Mouse (Mus musculus): ENCODE results near the gene Orm2. TPM values are rescaled to one million over a fixed set of nuclear protein-coding genes. Genes with fewer than 3 reads are reported as not detected.
"Not testable (repeated sequence)": the region's sequence is repeated elsewhere in the genome, so short reads cannot be mapped to it uniquely, and the experiment has no call there.

The Orm2 gene
- polyA plus RNA-seq (2016; fragmentation: Nextera tagmentation; extraction: Ambion mirVana): not detected in 2 replicates

DNA sequence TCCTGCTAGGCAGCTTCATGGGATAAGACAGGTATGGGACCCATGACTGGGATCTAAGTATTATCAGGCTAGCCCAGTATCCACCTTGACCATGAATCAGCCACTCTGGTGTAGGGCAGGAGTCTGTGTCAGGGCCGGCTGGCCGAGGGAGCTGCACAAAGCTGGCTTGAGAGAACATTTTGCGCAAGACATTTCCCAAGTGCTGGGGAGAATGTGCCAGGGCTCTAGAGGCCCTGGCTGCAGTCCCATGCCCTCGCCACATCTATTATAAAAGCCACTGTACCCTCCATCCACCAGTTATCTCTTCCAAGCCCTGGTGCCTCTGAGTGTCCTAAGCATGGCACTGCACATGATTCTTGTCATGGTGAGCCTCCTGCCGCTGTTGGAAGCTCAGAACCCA, at the start of gene Orm2:
TSS of gene Orm2 (plus strand) at position 300 of the 400 bp plus-strand sequence.
- Histone ChIP-seq H3K27ac (no peak within 1 kb of the TSS), H3K4me2 (replicated peaks) (no peak within 1 kb of the TSS), H3K36me3 (no peaks in the 10 kb centered on the region), H3K4me1 (no peaks in the 10 kb centered on the region), H3K4me3 (no peak within 1 kb of the TSS), H3K9ac (no peak within 1 kb of the TSS), H3K9me3 (no peaks in the 10 kb centered on the region), H3K27me3 (no peaks in the 10 kb centered on the region)
- ATAC-seq (ENCODE audit: insufficient number of reproducible peaks, insufficient read depth, low FRiP score, low TSS enrichment): no peak
- WGBS: 93% methylated on average over 5 of the region's 5 CpGs

- ATAC-seq (ENCODE audit: insufficient number of reproducible peaks, insufficient read depth, low FRiP score, low TSS enrichment): no peak
- no peak overlapping the region for H3K27ac ChIP-seq
- no peaks in the 10 kb centered on the region for H3K9me3 ChIP-seq
- no peak overlapping the region for H3K4me3 ChIP-seq
- H3K36me3 ChIP-seq: peaks cover 62% of the 10 kb centered on the region
- H3K4me2 ChIP-seq (replicated peaks): no peak overlapping the region
- H3K9ac ChIP-seq: no peak overlapping the region
- no peaks in the 10 kb centered on the region for H3K4me1 ChIP-seq
- 75% methylated on average over 5 of the region's 5 CpGs for WGBS
- H3K27me3 ChIP-seq: no peaks in the 10 kb centered on the region
Measured at GRCm38 (mm10) chr4:63314063-63314462, 48.2 kb upstream of the Orm2 start.

DNA sequence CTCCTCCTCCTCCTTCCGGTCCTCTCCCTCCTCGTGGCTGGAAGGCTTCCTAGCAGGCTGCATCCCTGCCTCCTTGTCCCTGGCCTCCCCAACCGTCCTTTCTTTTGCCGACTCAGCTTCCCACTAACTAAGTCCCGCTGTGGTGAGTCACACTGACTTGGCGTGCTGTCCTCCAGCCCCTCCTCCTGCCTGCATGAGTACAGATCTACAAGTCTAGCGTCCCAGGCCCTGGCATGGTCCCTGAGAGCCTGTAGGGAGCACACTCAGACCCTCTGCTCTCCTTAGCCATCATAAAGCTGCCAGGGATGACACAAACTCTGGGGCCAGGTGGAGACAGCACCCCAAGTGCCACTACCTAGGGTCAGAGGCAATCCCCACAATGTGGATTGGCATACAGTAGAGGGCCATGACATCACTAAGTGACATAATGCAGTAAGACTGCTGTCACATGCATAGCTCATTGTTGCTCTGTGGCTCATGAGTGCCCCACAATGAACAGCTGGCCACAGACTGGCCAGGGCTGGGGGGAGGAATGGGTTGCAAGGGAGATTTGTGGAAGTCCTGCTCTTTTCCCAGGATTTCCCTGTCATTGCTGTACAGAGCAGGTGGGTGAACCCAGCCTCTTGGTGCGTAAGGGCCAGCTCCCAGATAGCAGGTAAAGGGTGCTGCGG, 46.0 kb upstream of the Orm2 start:
- H3K4me1 ChIP-seq: no peaks in the 10 kb centered on the region
- H3K4me2 ChIP-seq (replicated peaks): no peak overlapping the region
- no peaks in the 10 kb centered on the region for H3K9me3 ChIP-seq
- H3K27ac ChIP-seq: no peak overlapping the region
- no peak for ATAC-seq (ENCODE audit: insufficient number of reproducible peaks, insufficient read depth, low FRiP score, low TSS enrichment)
- H3K36me3 ChIP-seq: peaks cover 55% of the 10 kb centered on the region
- no peak overlapping the region for H3K4me3 ChIP-seq
- H3K9ac ChIP-seq: no peak overlapping the region
- WGBS: 72% methylated on average over 9 of the region's 9 CpGs
- no peaks in the 10 kb centered on the region for H3K27me3 ChIP-seq

DNA sequence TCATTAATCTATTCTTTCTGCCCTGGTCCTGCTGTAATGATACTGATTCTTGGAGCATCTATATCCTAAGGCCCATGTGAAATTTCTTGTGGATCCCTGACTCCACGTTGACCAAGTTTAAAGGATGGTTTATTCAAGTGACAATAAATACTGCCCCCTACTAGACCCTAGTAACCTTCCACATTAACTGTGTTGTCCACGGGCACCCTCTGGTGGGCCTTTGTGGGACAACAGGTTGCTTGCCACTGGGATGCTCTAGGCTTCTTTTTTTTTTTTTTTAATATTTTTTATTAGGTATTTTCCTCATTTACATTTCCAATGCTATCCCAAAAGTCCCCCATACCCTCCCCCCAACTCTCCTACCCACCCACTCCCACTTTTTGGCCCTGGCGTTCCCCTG, 42.7 kb upstream of the Orm2 start:
- H3K9ac ChIP-seq; H3K4me3 ChIP-seq; H3K27ac ChIP-seq; H3K27me3 ChIP-seq; H3K9me3 ChIP-seq; H3K4me2 ChIP-seq (replicated peaks); ATAC-seq (ENCODE audit: insufficient number of reproducible peaks, insufficient read depth, low FRiP score, low TSS enrichment); H3K4me1 ChIP-seq: not testable (repeated sequence)
- 25% methylated on average over 3 of the region's 3 CpGs for WGBS
- H3K36me3 ChIP-seq: peaks cover 71% of the 10 kb centered on the region

GRCm38 (mm10) chr4:63323275-63323815, 38.9 kb upstream of the Orm2 start:
- Histone ChIP-seq H3K36me3 (peaks cover 72% of the 10 kb centered on the region), H3K4me3 (no peak overlapping the region)

DNA sequence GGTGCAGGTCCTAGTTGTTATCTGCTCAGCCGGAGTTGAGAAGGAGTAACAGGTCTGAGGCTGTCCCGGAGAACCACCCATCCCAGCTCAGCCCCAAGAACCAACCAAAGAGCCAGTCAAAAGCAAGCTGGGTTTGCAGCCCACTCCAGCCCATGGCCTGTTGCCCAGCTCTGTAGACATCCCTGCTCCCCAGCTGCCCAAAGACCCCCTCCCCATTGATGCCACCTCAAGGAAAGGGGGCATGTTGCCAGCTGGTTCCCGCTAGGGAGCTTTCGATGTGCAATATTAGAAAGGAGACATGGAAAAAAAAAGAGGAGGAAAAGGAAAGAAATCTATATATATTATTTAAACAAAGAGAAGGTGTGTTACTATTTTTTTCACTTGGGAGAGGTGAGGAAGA, 28.8 kb upstream of the Orm2 start:
- no peak overlapping the region for H3K4me3 ChIP-seq
- peaks cover 36% of the 10 kb centered on the region for H3K36me3 ChIP-seq
- H3K4me1 ChIP-seq: no peaks in the 10 kb centered on the region
- H3K9ac ChIP-seq: no peak overlapping the region
- no peak for ATAC-seq (ENCODE audit: insufficient number of reproducible peaks, insufficient read depth, low FRiP score, low TSS enrichment)
- H3K27me3 ChIP-seq: no peaks in the 10 kb centered on the region
- H3K9me3 ChIP-seq: no peaks in the 10 kb centered on the region
- no peak overlapping the region for H3K4me2 ChIP-seq (replicated peaks)
- WGBS: 91% methylated on average over 4 of the region's 4 CpGs
- no peak overlapping the region for H3K27ac ChIP-seq

More at GRCm38 (mm10) chr4:63323275-63323815, 38.9 kb upstream of the Orm2 start:
- Histone ChIP-seq H3K4me1 (no peaks in the 10 kb centered on the region), H3K27me3 (no peaks in the 10 kb centered on the region), H3K9ac (no peak overlapping the region), H3K27ac (no peak overlapping the region), H3K9me3 (no peaks in the 10 kb centered on the region), H3K4me2 (replicated peaks) (no peak overlapping the region)
- no peak for ATAC-seq (ENCODE audit: insufficient number of reproducible peaks, insufficient read depth, low FRiP score, low TSS enrichment)
- 75% methylated on average over 8 of the region's 8 CpGs for WGBS

- no peaks in the 10 kb centered on the region for H3K27me3 ChIP-seq
- H3K4me3 ChIP-seq: no peak overlapping the region
- H3K9ac ChIP-seq: no peak overlapping the region
- WGBS: 64% methylated on average over 3 of the region's 3 CpGs
- H3K27ac ChIP-seq: no peak overlapping the region
- no peaks in the 10 kb centered on the region for H3K9me3 ChIP-seq
- peaks cover 1% of the 10 kb centered on the region for H3K36me3 ChIP-seq
- no peak overlapping the region for H3K4me2 ChIP-seq (replicated peaks)
- no peaks in the 10 kb centered on the region for H3K4me1 ChIP-seq
- no peak for ATAC-seq (ENCODE audit: insufficient number of reproducible peaks, insufficient read depth, low FRiP score, low TSS enrichment)
Measured at GRCm38 (mm10) chr4:63338414-63339076, 23.7 kb upstream of the Orm2 start.

DNA sequence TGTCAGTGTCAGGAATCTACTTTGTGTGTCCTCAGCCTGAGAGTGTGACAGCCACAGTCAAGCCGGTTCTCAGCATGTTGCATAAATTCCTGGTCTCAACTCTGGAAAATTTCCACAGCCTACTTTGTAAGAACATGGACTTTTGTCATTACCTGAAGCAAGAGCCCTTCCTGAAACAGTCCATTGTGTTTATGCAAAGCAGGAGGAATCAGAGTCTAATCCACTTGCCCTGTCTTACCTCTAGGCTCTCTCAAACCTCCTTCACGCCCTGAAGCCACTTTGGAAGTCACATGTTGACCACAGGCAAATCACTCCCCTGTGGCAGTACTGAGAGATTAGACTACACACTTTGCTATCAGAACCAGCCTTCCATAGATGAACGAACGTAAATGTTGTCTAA, 19.8 kb upstream of the Orm2 start:
- Histone ChIP-seq H3K9me3 (no peaks in the 10 kb centered on the region), H3K27me3 (no peaks in the 10 kb centered on the region), H3K9ac (no peak overlapping the region), H3K4me3 (no peak overlapping the region), H3K36me3 (no peaks in the 10 kb centered on the region), H3K27ac (no peak overlapping the region), H3K4me2 (replicated peaks) (no peak overlapping the region), H3K4me1 (no peaks in the 10 kb centered on the region)
- no peak for ATAC-seq (ENCODE audit: insufficient number of reproducible peaks, insufficient read depth, low FRiP score, low TSS enrichment)
- WGBS: 60% methylated on average over 4 of the region's 4 CpGs

- Histone ChIP-seq H3K27ac (no peak overlapping the region), H3K9me3 (no peaks in the 10 kb centered on the region), H3K9ac (no peak overlapping the region), H3K4me2 (replicated peaks) (no peak overlapping the region), H3K4me3 (no peak overlapping the region), H3K4me1 (no peaks in the 10 kb centered on the region), H3K27me3 (no peaks in the 10 kb centered on the region), H3K36me3 (no peaks in the 10 kb centered on the region)
- WGBS: 55% methylated on average over 3 of the region's 3 CpGs
- ATAC-seq (ENCODE audit: insufficient number of reproducible peaks, insufficient read depth, low FRiP score, low TSS enrichment): no peak
Measured at GRCm38 (mm10) chr4:63343608-63344007, 18.6 kb upstream of the Orm2 start.

- Histone ChIP-seq H3K27ac (no peak within 1 kb of the TSS), H3K4me2 (replicated peaks) (no peak within 1 kb of the TSS), H3K4me3 (no peak within 1 kb of the TSS), H3K9ac (no peak within 1 kb of the TSS), H3K4me1 (no peaks in the 10 kb centered on the region), H3K36me3 (no peaks in the 10 kb centered on the region), H3K27me3 (no peaks in the 10 kb centered on the region), H3K9me3 (no peaks in the 10 kb centered on the region)
- ATAC-seq (ENCODE audit: insufficient number of reproducible peaks, insufficient read depth, low FRiP score, low TSS enrichment): no peak
- WGBS: 89% methylated on average over 8 of the region's 8 CpGs
Measured at GRCm38 (mm10) chr4:63344295-63344694, 18.0 kb upstream of the Orm2 start, which contains the start of gene Orm1. Orm1 (plus strand) TSS chr4:63344560.

DNA sequence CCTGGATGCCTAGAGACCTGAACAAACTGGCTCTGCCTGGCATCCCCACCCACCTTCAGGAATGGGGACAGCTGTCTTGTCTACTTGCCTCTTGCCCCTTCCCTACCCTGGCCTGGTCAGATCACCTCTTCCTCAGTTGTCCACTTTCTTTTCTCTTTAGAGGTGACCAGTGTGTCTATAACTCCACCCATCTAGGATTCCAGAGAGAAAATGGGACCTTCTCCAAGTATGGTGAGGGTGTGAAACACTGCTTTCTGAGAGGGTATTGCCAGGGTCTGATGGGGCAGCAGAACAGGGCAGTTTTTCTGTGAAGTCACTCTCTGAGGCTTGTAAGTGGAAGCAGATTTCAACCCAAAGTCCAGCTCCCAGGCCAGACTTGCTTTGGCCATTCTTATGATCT, 17.0 kb upstream of the Orm2 start:
- Histone ChIP-seq H3K27ac (no peak overlapping the region), H3K36me3 (no peaks in the 10 kb centered on the region), H3K4me3 (no peak overlapping the region), H3K27me3 (no peaks in the 10 kb centered on the region), H3K4me2 (replicated peaks) (no peak overlapping the region), H3K9me3 (no peaks in the 10 kb centered on the region), H3K4me1 (no peaks in the 10 kb centered on the region), H3K9ac (no peak overlapping the region)
- no peak for ATAC-seq (ENCODE audit: insufficient number of reproducible peaks, insufficient read depth, low FRiP score, low TSS enrichment)

GRCm38 (mm10) chr4:63346659-63347058, 15.6 kb upstream of the Orm2 start:
- Histone ChIP-seq H3K27ac (no peak overlapping the region), H3K36me3 (no peaks in the 10 kb centered on the region), H3K4me3 (no peak overlapping the region), H3K4me1 (no peaks in the 10 kb centered on the region), H3K9me3 (no peaks in the 10 kb centered on the region), H3K27me3 (no peaks in the 10 kb centered on the region), H3K4me2 (replicated peaks) (no peak overlapping the region), H3K9ac (no peak overlapping the region)
- 89% methylated on average over 4 of the region's 4 CpGs for whole genome bisulfite sequencing
- no peak for ATAC-seq (ENCODE audit: insufficient number of reproducible peaks, insufficient read depth, low FRiP score, low TSS enrichment)

All from embryonic facial prominence, embryonic 12.5 days (tissue).